Mouse (Mus musculus) olfactory bulb, adult 2 months (tissue): ENCODE results near the gene Dmrt3. TPM values are rescaled to one million over a fixed set of nuclear protein-coding genes. Genes with fewer than 3 reads are reported as not detected.
A peak's percentile ranks its signal among the peaks of the same experiment; 100 is the strongest.

Experiments used
- H3K27ac ChIP-seq: fragments of 200-500 bp; 2 replicates; pipeline ENCODE4 v1.5.1; 2012; ENCODE audit warnings: low read depth, low read length; ENCODE audit not compliant: insufficient read depth
- H3K4me1 ChIP-seq: fragments of 200-500 bp; 2 replicates; pipeline ENCODE4 v1.6.1; 2012; ENCODE audit warnings: low read length; ENCODE audit not compliant: control insufficient read depth, insufficient read depth
- H3K4me3 ChIP-seq: fragments of 200-500 bp; 2 replicates; pipeline ENCODE4 v1.5.1; 2012; ENCODE audit warnings: mild to moderate bottlenecking, low read depth, low read length, moderate library complexity; ENCODE audit not compliant: insufficient read depth
- CTCF ChIP-seq: fragments of 200-500 bp; IDR thresholded peaks from 2 replicates; pipeline ENCODE4 v1.5.1; 2012; ENCODE audit warnings: low read depth, mild to moderate bottlenecking, low read length, moderate library complexity; ENCODE audit not compliant: insufficient read depth
- POLR2A ChIP-seq: fragments of 200-500 bp; IDR thresholded peaks from 2 replicates; pipeline ENCODE4 v1.6.1; 2012; ENCODE audit warnings: mild to moderate bottlenecking, low read depth, low read length, moderate library complexity; ENCODE audit not compliant: insufficient read depth
- WGBS: fragments of 180-500 bp; shearing (Covaris S2); methylation state at CpG from one replicate; pipeline ENCODE4 v1.1.7; 2018; 5-methylcytosine and 5-hydroxymethylcytosine counted together
- polyA plus RNA-seq: library from polyadenylated mRNA; stranded (reverse); fragments of >200 nt; gene quantifications from 2 replicates; pipeline ENCODE4 v1.2.4, GENCODE M21; 2012; ENCODE audit warnings: low replicate concordance; ENCODE audit not compliant: missing spikeins, insufficient read depth, insufficient read length

Gene Dmrt3
- polyA plus RNA-seq = not detected in 2 replicates

- WGBS = 1% methylated on average over 29 of the region's 29 CpGs
- peaks cover 11% of the 10 kb centered on the region; the same call in 1 of the 2 replicates for H3K4me1 ChIP-seq
- H3K4me3 ChIP-seq = peak within 1 kb of the TSS; percentile 11; the same call in 1 of the 2 replicates
- no peak within 1 kb of the TSS for H3K27ac ChIP-seq
- TF ChIP-seq CTCF = no peak
- TF ChIP-seq POLR2A = no peak
Measured at GRCm38 (mm10) chr19:25610015-25610410, at the start of gene Dmrt3. Gene Dmrt3 (plus strand): TSS chr19:25610301.

DNA sequence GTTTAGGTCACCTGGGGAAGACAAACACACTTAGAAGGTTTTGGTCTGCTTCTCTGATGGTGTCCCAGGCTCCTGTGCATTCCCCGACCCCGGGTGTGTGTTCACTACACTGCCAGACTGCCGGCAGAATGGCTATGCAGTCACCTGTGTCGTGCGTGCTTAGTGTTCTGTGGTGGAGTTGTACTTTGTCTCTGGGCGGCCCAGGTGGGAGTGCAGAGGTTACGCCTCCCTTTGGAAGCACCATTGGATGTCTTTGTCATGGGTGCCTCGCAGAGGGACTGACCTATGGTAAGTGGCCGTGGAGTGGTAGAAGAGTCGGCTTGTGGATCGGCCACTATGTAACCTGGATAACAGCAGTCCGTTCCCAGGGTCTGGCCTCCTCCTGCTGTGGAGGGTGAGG lies 45.7 kb upstream of the Dmrt3 start:
- TF ChIP-seq CTCF (no peak), POLR2A (no peak)
- no peak overlapping the region for H3K4me3 ChIP-seq
- no peak overlapping the region for H3K27ac ChIP-seq
- no peaks in the 10 kb centered on the region for H3K4me1 ChIP-seq
- WGBS = 85% methylated on average over 12 of the region's 12 CpGs

GRCm38 (mm10) chr19:25569778-25570177 lies 40.3 kb upstream of the Dmrt3 start:
- 95% methylated on average over 7 of the region's 7 CpGs for WGBS
- no peak for TF ChIP-seq CTCF
- no peak for TF ChIP-seq POLR2A
- no peak overlapping the region for H3K4me3 ChIP-seq
- H3K4me1 ChIP-seq = no peaks in the 10 kb centered on the region
- H3K27ac ChIP-seq = no peak overlapping the region

DNA sequence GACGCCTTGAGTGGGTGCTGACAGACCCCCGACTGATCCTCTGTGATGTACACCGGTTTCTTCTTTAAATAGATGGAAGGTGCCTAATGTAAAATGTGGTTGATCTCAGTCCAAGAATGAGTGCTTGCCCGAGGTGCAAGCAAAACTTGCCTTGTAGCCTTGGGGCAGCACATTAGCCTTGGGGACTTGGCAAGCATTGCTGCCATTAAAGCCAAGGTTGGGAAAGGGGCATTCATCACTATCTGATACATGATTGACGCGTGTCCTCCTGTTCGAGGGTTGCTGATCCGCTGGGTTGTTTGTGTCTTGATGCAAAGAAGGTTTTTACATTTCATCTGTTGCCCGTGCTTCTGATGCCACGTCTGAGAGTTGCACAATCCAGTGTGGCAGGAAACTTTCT lies 35.7 kb upstream of the Dmrt3 start:
- TF ChIP-seq CTCF (no peak), POLR2A (no peak)
- no peak overlapping the region for H3K4me3 ChIP-seq
- no peaks in the 10 kb centered on the region for H3K4me1 ChIP-seq
- WGBS = 47% methylated on average over 10 of the region's 10 CpGs
- H3K27ac ChIP-seq = no peak overlapping the region

GRCm38 (mm10) chr19:25574981-25575814 lies 34.9 kb upstream of the Dmrt3 start:
- 25% methylated on average over 17 of the region's 17 CpGs for whole genome bisulfite sequencing
- Histone ChIP-seq H3K27ac (no peak overlapping the region), H3K4me1 (no peaks in the 10 kb centered on the region), H3K4me3 (no peak overlapping the region)
- TF ChIP-seq POLR2A (no peak), CTCF (no peak)

DNA sequence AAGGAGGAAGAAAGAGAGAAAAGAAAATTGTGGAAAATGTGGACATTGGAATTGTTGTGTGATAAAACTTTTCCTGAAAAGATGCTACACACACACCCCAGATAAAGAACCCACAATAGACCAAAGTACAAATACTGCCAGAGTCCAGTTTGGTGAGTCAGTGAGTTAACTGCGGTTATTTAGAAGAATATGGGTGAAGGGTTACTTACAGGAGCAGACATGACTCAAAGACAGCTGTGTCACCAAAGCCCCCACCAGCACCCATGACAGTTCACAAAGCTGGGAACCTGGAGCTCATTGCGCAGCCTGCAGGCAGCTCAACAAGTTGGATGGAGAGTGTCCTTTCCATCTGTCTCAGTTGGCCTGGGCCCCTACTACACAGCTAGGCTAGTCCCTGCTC lies 31.7 kb upstream of the Dmrt3 start:
- 97% methylated on average over 2 of the region's 2 CpGs for WGBS
- no peak for TF ChIP-seq POLR2A
- no peak for TF ChIP-seq CTCF
- H3K4me1 ChIP-seq = no peaks in the 10 kb centered on the region
- no peak overlapping the region for H3K27ac ChIP-seq
- H3K4me3 ChIP-seq = no peak overlapping the region

- no peak for TF ChIP-seq POLR2A
- no peak for TF ChIP-seq CTCF
- Histone ChIP-seq H3K4me1 (no peaks in the 10 kb centered on the region), H3K27ac (no peak overlapping the region), H3K4me3 (no peak overlapping the region)
- 94% methylated on average over 2 of the region's 2 CpGs for WGBS
Measured at GRCm38 (mm10) chr19:25579440-25579839, 30.7 kb upstream of the Dmrt3 start.

- Histone ChIP-seq H3K4me3 (no peak overlapping the region), H3K27ac (no peak overlapping the region), H3K4me1 (no peaks in the 10 kb centered on the region)
- 68% methylated on average over 3 of the region's 3 CpGs for WGBS
- no peak for TF ChIP-seq CTCF
- no peak for TF ChIP-seq POLR2A
Measured at GRCm38 (mm10) chr19:25597717-25598232, 12.3 kb upstream of the Dmrt3 start.

DNA sequence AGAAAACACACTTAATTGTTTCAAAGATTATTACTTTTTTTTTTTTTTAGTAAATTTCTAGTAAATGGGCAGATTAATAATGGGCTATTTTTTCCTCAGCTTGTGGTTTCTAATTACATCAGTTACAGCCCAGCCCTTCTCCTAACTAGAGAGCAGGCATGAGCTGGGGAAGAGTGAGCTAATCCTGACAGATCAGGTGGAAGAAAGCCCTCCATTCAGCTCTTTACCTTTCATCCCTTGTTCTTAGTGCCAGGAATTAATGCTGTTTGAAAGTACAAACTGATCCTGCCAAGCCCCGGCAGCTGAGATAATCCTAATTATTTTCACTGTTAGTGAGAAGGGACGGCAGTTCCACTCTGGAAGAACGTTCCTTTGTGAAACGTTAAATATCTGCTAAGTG lies 11.5 kb upstream of the Dmrt3 start:
- no peak for TF ChIP-seq POLR2A
- no peak for TF ChIP-seq CTCF
- Histone ChIP-seq H3K4me1 (no peaks in the 10 kb centered on the region), H3K27ac (no peak overlapping the region), H3K4me3 (no peak overlapping the region)
- 8% methylated on average over 4 of the region's 4 CpGs for WGBS
